Mouse (Mus musculus) MEL (cell line): ENCODE data around the gene Gm10447.

Source experiments
- BHLHE40 ChIP-seq: IDR thresholded peaks from 2 replicates; pipeline ENCODE4 v1.6.1; 2012; ENCODE audit warnings: low read depth, mild to moderate bottlenecking, inconsistent platforms, low read length, improper control_type of control experiment, borderline replicate concordance
- CHD2 ChIP-seq: IDR thresholded peaks from 2 replicates; pipeline ENCODE4 v1.6.1; 2011; ENCODE audit warnings: low read length, improper control_type of control experiment
- CTCF ChIP-seq, 3 experiments: IDR thresholded peaks in 2 of 3; conservative IDR thresholded peaks in 1 of 3; 2 replicates each; pipeline ENCODE4 v1.5.1; 2011 to 2012; ENCODE audit warnings: low read length in 3 of 3, low read depth in 2 of 3, mild to moderate bottlenecking in 2 of 3, improper control_type of control experiment in 1 of 3, inconsistent platforms in 1 of 3, mixed read lengths in 1 of 3, moderate library complexity in 1 of 3; ENCODE audit not compliant: control insufficient read depth in 1 of 3, insufficient read depth in 1 of 3, poor library complexity in 1 of 3, severe bottlenecking in 1 of 3
- ELF1 ChIP-seq: IDR thresholded peaks from 2 replicates; pipeline ENCODE4 v1.6.1; 2014; ENCODE audit warnings: low read depth, mild to moderate bottlenecking, inconsistent platforms, low read length, improper control_type of control experiment, moderate library complexity
- EP300 ChIP-seq, 2 experiments: IDR thresholded peaks; 2 replicates each; pipeline ENCODE4 v1.6.1; 2011; ENCODE audit warnings: improper control_type of control experiment in 2 of 2, low read length in 2 of 2, low read depth in 1 of 2, mild to moderate bottlenecking in 1 of 2
- GATA1 ChIP-seq: IDR thresholded peaks from 2 replicates; pipeline ENCODE4 v1.6.1; 2011; ENCODE audit warnings: low read depth, low read length, improper control_type of control experiment
- MEF2A ChIP-seq: IDR thresholded peaks from 2 replicates; pipeline ENCODE4 v1.6.1; 2014; ENCODE audit warnings: low read depth, mild to moderate bottlenecking, inconsistent platforms, low read length, improper control_type of control experiment; ENCODE audit not compliant: poor library complexity, insufficient replicate concordance, severe bottlenecking; ENCODE audit errors: extremely low read depth
- NRF1 ChIP-seq: IDR thresholded peaks from 2 replicates; pipeline ENCODE4 v1.6.1; 2014; ENCODE audit warnings: low read depth, mild to moderate bottlenecking, inconsistent platforms, low read length, improper control_type of control experiment, moderate library complexity; ENCODE audit not compliant: poor library complexity, insufficient read depth, severe bottlenecking
- POLR2A ChIP-seq, 2 experiments: IDR thresholded peaks; 2 replicates each; pipeline ENCODE4 v1.6.1; 2011 to 2012; ENCODE audit warnings: low read length in 2 of 2, mild to moderate bottlenecking in 2 of 2, control low read depth in 1 of 2, improper control_type of control experiment in 1 of 2, low read depth in 1 of 2, moderate library complexity in 1 of 2; ENCODE audit not compliant: control insufficient read depth in 1 of 2, insufficient read depth in 1 of 2, poor library complexity in 1 of 2
- ZKSCAN1 ChIP-seq: IDR thresholded peaks from 2 replicates; pipeline ENCODE4 v1.6.1; 2012; ENCODE audit warnings: low read depth, mild to moderate bottlenecking, inconsistent platforms, low read length, improper control_type of control experiment, moderate library complexity

DNA sequence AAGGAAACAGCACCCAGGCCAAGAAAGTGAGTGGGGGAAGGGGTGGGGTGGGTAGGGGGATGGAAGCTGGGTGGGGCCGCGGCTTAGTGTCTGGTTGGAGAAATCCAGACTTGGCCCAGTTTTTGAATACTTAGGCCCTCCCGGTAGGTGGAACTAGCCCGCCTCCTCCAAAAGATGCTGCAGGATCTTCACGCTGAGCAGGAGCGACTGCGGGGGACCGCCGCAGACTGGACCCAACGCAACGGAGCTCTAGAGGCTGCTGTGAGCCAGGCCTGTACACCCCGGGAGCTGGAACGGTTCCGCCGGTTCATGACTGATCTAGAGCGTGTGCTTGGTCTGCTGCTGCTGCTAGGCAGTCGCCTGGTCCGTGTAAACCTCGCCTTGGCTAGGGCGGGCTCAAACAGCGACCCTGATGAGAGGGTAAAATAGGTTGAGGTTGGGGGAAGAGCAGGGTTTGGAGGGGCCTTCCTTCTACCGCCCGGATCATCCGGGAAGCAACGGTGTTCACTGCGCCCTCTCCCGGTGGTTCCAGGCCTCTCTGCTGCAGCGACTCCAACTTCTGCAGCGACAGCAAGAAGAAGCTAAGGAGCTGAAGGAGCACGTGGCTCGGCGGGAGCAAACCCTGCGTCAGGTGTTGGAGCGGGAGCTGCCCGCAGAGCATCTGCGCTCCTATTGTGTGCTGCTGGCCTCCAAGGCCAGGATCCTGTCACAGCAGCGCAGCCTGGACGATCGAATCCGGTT lies 9.5 kb upstream of the Gm10447 start:
- no peak for TF ChIP-seq GATA1
- TF ChIP-seq NRF1 = no peak
- no peak for TF ChIP-seq ELF1
- no peak for TF ChIP-seq POLR2A (IDR thresholded peaks at IDR 0.05; ENCODE audit: control insufficient read depth in 1 of 2, insufficient read depth in 1 of 2, low read depth in 1 of 2, low read length in 2 of 2, poor library complexity in 1 of 2)
- 0 out of 6 replicates have a peak, but pooled peaks of 1 of the 3 experiments have one; percentile 16 for TF ChIP-seq CTCF (IDR thresholded peaks at IDR 0.05 in 2 of 3, conservative IDR thresholded peaks at IDR 0.05 in 1 of 3; ENCODE audit: control insufficient read depth in 1 of 3, insufficient read depth in 1 of 3, low read depth in 2 of 3, low read length in 3 of 3, poor library complexity in 1 of 3, severe bottlenecking in 1 of 3)
- TF ChIP-seq EP300 (IDR thresholded peaks at IDR 0.05; ENCODE audit: low read depth in 1 of 2, low read length in 2 of 2) = no peak
- no peak for TF ChIP-seq ZKSCAN1
- no peak for TF ChIP-seq BHLHE40
- TF ChIP-seq CHD2 = no peak
- no peak for TF ChIP-seq MEF2A
